Mouse (Mus musculus) left cerebral cortex, postnatal 4 days (tissue): ENCODE measurements around the gene Gm13277. TPM values are rescaled to one million over a fixed set of nuclear protein-coding genes. Genes with fewer than 3 reads are reported as not detected.
"Not testable (repeated sequence)": the region's sequence is repeated elsewhere in the genome, so short reads cannot be mapped to it uniquely, and the experiment has no call there.

Experiments
- DNase-seq: peaks from one replicate; pipeline ENCODE4 v3.0.0-alpha.2; 2022
- intact Hi-C: fragments of 180-260 bp; cut with DNase I; formaldehyde crosslinking; loops from one replicate; pipeline ENCODE4 v1.15.1; 2025
- total RNA-seq, 2 experiments: library from RNA; stranded (reverse); gene quantifications; 2 replicates each; pipeline ENCODE4 v1.2.3; 2021

Gm13277 gene
- total RNA-seq = not detected

DNA sequence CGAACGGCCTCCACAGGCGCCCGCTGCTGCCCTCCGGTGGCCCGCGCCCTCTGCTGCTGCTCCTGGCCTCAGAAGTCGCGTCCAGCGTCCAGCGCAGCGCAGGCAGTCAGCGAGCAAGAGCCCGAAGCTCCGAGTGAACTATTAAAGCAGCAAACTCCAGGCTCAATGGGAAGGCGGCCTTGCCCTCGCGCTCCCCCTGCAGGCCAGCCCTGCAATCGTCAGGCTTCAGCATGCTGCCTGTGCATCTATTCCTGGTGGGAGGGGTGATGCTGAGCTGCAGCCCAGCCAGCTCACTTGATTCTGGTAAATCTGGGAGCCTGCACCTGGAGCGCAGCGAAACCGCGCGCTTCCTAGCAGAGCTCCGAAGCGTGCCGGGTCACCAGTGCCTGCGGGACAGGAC lies at the start of gene Gm13277:
Gm13277 (plus strand) TSS at position 231 of the 400 bp plus-strand sequence.
- intact Hi-C loops = not testable (repeated sequence)
- peak; percentile 66 for DNase-seq

DNA sequence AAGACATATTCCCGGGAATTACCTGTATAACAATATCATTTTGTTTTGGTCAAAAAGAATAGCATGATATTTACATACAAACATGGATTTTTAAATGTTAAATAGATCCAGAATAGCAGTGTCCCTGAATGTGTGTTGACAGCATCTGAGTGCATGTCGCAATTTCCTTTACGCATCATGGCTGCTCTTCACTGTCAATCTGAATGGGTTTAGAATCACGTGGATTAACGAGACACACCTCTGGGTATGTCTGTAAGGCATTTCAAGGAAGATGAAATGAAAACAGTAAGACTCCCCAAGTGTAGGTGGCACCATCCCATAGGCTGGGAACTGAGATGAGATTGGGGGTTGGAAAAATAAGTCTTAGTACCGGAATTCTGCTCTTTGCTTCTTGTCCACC lies 49.4 kb upstream of the Gm13277 start:
- DNase-seq = no peak
- intact Hi-C loops = no loop called here

DNA sequence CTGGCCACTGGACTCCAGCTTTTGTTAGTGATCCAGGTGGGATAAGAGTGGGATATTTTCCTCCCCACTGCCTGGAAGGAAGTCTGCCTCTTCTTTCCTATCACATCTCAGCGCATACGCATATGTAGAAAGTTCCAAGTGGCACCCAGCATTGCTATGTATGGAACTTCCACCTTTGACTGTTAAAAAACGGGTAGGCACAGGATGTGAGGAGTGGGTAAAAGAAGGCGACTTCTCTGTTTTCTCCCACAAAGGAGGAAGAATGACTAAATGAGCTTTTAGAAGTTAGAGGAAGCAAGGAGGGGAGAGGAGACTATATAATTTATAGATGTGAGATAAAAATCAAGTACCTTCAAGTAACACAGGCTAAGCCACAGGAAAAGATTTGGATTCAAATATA lies 47.0 kb upstream of the Gm13277 start:
- no peak for DNase-seq
- intact Hi-C loops = no loop called here

- intact Hi-C loops = no loop called here
- no peak for DNase-seq
Observed at GRCm38 (mm10) chr4:88742771-88743371, 45.6 kb upstream of the Gm13277 start.

- intact Hi-C loops = no loop called here
Observed at GRCm38 (mm10) chr4:88744207-88744606, 44.2 kb upstream of the Gm13277 start.

DNA sequence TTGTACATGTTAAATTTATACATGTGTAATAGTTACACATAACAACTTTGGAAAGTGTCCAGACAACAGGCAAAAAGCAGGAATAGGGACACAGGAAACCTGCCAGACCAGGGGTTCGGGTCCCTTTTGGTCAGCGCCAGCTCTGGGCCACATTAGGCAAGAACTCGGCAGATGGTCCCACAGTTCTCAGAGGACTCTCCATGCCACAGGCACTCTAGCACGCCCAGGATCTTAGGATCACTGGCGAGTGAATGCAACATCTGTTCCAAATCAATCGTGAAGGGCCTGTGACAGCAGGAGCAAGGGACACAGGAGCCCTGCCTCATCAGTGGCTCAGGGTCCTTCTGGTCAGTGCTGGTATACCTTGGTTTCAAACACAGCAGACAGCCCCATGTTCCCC lies 38.5 kb upstream of the Gm13277 start:
- intact Hi-C loops = no loop called here
- DNase-seq = no peak

More at GRCm38 (mm10) chr4:88744207-88744606, 44.2 kb upstream of the Gm13277 start:
- DNase-seq = no peak

GRCm38 (mm10) chr4:88754818-88755340 lies 33.6 kb upstream of the Gm13277 start, which contains the start of gene Gm13271:
Gene Gm13271 (plus strand): TSS chr4:88754868.
- peak; percentile 45 for DNase-seq
- intact Hi-C loops = not testable (repeated sequence)

DNA sequence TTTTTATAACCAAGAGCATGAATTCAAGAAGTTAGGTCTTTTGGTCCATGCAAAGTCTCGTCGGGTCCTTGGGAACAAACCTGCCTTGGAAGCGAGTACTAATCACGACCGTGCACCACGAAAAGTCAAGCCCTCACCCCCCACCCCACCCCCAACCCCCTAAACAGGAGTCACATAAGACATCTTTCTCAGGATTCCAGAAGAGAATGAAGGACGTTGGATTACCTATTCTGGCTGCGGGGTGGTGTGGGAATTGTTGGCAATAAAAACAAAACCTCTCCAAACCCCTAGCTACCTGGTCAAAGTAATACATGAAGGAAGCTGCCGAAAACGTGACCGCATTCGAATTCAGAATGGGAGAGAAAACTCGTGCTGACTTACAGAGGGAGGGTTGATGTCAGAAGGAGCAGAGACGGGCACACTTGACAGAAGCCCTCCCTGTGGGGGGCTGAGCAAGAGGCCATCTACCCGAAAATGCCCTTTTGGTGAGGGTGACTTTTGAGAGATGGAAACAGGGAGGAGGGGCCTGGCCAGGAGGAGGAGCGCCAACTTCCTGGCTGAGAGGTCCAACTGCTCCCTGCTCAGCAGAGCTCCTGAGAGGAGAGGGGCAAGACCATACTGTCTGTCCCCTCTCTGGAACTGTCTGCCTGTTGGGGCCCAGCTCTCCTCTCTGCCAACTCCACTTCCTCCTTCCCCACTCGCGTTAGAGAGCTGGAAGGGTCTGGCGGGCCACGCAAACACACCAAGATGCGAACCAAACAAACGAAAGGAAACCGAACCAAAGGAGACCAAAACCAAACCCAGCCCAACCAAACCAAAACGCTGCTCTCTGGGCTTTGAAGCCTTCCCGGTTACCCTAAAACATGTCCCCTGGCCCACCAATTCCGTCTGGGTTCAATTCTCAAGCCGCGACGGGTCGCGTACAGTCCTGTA lies 31.6 kb upstream of the Gm13277 start:
- DNase-seq, intact Hi-C loops: not testable (repeated sequence)

- DNase-seq = peak; percentile 82
- intact Hi-C loops = not testable (repeated sequence)
Observed at GRCm38 (mm10) chr4:88757628-88758031, 30.8 kb upstream of the Gm13277 start.

- intact Hi-C loops, DNase-seq: not testable (repeated sequence)
Observed at GRCm38 (mm10) chr4:88758751-88759150, 29.7 kb upstream of the Gm13277 start.

GRCm38 (mm10) chr4:88759610-88760268 lies 28.7 kb upstream of the Gm13277 start, which contains the start of gene Gm13283:
Gene Gm13283 (plus strand): TSS chr4:88760119.
- intact Hi-C loops, DNase-seq: not testable (repeated sequence)

DNA sequence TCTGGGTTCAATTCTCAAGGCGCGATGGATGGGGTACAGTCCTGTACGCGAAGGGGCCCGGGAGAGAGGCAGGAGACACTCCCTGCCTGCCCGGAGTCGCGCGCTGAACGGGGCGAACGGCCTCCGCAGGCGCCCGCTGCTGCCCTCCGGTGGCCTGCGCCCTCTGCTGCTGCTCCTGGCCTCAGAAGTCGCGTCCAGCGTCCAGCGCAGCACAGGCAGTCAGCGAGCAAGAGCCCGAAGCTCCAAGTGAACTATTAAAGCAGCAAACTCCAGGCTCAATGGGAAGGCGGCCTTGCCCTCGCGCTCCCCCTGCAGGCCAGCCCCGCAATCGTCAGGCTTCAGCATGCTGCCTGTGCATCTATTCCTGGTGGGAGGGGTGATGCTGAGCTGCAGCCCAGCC lies 28.0 kb upstream of the Gm13277 start:
- intact Hi-C loops = not testable (repeated sequence)
- peak; percentile 68 for DNase-seq

GRCm38 (mm10) chr4:88761776-88762175 lies 26.7 kb upstream of the Gm13277 start:
- peak; percentile 61 for DNase-seq
- intact Hi-C loops = not testable (repeated sequence)

DNA sequence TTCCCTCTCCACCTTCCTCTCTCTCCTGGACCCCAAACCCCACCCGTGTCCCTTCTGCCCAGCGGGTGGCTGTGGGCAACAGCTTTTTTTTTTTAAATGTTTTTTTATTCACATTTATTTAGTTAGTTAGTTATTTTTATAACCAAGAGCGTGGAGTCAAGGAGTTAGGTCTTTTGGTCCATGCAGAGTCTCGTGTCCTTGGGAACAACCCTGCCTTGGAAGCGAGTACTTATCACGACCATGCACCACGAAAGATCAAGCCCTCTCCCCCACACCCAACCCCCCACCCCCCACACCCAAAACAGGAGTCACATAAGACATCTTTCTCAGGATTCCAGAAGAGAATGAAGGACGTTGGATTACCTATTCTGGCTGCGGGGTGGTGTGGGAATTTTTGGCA lies 26.1 kb upstream of the Gm13277 start:
- intact Hi-C loops, DNase-seq: not testable (repeated sequence)

DNA sequence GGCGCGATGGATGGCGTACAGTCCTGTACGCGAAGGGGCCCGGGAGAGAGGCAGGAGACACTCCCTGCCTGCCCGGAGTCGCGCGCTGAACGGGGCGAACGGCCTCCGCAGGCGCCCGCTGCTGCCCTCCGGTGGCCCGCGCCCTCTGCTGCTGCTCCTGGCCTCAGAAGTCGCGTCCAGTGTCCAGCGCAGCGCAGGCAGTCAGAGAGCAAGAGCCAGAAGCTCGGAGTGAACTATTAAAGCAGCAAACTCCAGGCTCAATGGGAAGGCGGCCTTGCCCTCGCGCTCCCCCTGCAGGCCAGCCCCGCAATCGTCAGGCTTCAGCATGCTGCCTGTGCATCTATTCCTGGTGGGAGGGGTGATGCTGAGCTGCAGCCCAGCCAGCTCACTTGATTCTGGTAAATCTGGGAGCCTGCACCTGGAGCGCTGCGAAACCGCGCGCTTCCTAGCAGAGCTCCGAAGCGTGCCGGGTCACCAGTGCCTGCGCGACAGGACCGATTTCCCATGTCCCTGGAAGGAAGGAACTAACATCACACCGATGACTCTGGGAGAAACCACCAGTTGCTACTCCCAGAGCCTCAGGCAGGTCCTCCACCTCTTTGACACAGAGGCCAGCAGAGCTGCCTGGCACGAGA lies 24.9 kb upstream of the Gm13277 start:
- intact Hi-C loops = not testable (repeated sequence)
- peak; percentile 29 for DNase-seq

GRCm38 (mm10) chr4:88773534-88773933 lies 14.9 kb upstream of the Gm13277 start, which contains the start of gene Gm13290:
Gene Gm13290 (plus strand): TSS chr4:88773834.
- intact Hi-C loops = not testable (repeated sequence)

DNA sequence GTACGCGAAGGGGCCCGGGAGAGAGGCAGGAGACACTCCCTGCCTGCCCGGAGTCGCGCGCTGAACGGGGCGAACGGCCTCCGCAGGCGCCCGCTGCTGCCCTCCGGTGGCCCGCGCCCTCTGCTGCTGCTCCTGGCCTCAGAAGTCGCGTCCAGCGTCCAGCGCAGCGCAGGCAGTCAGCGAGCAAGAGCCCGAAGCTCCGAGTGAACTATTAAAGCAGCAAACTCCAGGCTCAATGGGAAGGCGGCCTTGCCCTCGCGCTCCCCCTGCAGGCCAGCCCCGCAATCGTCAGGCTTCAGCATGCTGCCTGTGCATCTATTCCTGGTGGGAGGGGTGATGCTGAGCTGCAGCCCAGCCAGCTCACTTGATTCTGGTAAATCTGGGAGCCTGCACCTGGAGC lies 11.8 kb upstream of the Gm13277 start, which contains the start of gene Gm13289:
Gm13289 (plus strand) TSS at position 301 of the 400 bp plus-strand sequence.
- DNase-seq, intact Hi-C loops: not testable (repeated sequence)

More at GRCm38 (mm10) chr4:88773534-88773933, 14.9 kb upstream of the Gm13277 start, which contains the start of gene Gm13290:
- DNase-seq = not testable (repeated sequence)

DNA sequence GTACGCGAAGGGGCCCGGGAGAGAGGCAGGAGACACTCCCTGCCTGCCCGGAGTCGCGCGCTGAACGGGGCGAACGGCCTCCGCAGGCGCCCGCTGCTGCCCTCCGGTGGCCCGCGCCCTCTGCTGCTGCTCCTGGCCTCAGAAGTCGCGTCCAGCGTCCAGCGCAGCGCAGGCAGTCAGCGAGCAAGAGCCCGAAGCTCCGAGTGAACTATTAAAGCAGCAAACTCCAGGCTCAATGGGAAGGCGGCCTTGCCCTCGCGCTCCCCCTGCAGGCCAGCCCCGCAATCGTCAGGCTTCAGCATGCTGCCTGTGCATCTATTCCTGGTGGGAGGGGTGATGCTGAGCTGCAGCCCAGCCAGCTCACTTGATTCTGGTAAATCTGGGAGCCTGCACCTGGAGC lies 8.9 kb upstream of the Gm13277 start, which contains the start of gene Gm13272:
Gm13272 (plus strand) TSS at position 301 of the 400 bp plus-strand sequence.
- DNase-seq, intact Hi-C loops: not testable (repeated sequence)

GRCm38 (mm10) chr4:88780320-88780719 lies 8.1 kb upstream of the Gm13277 start:
- intact Hi-C loops, DNase-seq: not testable (repeated sequence)

DNA sequence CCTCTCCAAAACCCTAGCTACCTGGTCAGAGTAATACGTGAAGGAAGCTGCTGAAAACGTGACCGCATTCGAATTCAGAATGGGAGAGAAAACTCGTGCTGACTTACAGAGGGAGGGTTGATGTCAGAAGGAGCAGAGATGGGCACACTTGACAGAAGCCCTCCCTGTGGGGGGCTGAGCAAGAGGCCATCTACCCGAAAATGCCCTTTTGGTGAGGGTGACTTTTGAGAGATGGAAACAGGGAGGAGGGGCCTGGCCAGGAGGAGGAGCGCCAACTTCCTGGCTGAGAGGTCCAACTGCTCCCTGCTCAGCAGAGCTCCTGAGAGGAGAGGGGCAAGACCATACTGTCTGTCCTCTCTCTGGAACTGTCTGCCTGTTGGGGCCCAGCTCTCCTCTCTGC lies 6.6 kb upstream of the Gm13277 start, which contains the start of gene Ifnz:
Ifnz (plus strand) TSS at position 301 of the 400 bp plus-strand sequence.
- intact Hi-C loops, DNase-seq: not testable (repeated sequence)
